Mouse (Mus musculus): ENCODE measurements at regions not wholly inside any gene's neighbourhood (a gene's known extent, or its start where the extent isn't known, plus 50 kb on each side); places are given as distances from the start of the nearest gene placed in this dataset.
A peak's percentile ranks its signal among the peaks of the same experiment; 100 is the strongest.

DNA sequence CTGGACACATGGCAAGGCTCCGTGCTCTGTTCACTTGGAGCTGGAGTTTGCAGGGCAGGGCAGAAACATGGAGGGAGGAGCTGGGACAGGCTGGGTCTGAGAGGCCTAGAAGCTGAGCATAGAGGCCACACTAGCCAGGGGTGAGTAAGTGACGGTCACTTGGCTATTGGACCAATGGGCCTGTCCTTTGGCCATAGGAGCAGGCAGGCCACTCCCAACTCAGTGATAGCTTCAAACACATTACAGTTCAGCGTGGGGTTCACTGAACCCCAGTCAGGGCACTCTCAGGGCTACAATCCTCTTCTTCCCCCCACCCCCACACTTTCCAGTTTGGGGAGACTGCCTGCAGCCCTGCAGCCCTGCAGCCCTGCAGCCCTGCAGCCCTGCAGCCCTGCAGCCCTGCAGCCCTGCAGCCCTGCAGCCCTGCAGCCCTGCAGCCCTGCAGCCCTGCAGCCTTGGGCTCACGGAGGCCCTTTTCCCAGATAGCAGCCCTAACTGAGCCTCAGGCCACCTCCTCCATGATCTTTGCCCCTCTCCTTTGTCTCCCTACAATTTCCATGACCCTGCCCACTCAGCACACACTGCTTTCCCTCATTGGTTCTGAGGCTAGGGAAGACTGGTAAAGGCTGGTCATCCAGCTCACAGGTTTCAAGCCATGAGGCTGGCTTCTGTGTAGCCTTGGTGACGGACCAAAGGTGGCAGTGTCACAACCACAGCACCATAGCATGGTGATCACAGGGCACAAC, 285.3 kb downstream of the Cdh26 start:
- DNase-seq = no peak

DNA sequence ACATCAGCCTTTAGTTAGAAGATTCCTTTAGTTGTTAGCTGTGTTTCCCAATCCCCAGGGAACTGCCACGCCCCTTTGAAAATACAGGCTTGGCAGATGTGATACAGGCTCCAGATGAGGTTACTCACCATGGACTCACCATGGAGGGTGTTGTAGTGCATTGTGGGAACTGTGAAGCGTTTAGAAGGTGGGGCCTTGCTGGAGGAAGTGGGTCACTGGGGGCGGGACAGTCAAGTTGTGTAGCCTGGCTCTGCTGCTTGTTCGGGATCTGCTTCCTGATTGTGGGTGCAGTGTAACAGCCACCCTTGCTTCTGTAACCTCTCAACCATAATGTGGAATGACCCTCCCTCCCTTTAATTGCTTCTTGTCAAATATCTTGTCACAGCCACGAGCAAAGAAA, 287.7 kb downstream of the Cdh26 start:
- no peak for DNase-seq

DNA sequence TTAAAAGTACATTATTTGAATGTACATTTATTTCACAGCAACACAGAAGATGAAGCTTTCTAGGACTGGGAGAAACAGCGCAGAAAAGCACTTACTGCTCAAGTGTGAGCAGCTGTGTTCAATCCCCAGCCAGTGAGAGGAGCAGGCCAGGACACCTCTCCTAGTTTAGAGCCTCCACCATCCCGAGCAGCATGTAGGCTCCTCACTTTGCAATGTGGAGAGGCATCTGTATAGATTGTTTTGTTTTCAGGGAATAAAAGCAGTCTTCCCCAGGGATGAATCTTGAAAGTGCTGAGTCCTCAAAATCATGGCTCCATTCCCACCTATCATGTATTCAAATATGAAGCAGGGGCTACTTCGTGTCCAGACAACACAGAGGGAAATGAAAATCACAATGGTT, 293.1 kb downstream of the Cdh26 start:
- DNase-seq = no peak

DNA sequence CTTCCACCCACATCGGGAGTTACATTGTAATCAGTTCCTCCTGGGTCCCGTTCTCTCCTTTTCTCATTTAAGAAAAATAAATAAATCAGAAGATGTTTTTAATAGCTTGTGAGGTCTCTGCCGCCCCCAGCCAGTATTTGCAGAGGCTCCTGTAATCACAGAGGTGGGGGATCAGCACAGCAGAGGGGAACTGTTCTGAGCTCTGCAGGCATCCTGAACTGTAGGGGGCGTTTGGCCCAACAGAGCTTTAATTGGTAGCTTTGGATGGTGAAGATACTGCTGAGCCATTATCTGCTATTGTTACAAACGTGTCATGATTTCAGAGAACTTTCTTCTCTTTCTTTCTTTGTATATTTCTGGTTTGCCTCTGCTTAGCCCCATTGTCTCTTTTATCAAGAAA, 293.9 kb downstream of the Cdh26 start:
- no peak for DNase-seq

DNA sequence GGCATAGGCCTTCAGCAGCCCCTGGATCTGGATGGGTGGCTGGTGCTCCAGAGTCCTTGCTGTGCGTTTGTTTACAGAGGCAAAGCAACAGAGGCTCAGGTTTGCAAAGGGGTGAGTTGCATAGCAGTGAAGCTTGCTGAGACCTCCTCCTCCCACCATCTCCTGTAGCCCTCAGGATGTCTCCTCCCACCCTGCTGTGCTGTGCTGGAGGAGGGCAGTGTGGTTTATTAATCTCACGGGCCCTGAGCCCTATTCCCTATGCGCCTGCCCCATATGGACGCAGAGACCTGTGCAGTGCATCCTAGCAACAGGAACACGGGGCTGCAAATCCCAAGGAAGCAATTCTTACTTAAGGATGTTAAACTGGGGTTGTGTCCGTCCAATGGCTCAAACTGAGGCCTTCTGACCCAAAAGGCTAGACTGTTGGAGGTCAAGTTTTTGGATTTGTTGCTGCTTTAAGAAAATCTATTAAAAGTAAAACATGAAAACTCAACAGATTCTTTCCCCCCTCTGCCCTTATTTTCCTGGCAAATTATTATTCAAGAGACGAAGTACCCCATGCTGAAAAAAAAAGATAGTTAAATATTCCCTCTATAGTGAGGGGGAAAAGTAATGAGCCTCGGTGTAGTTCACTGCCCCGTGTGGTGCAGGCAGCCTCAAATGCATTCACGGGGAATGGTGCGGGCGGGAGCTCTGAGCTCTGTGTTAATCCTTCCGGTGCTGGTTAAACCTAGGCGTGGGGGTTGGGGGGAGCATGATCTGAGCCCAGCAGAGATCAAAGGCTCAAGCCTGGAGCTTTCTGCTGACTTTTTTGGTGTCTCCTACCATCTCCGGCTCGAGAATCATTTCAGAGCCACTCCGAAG, 297.8 kb downstream of the Cdh26 start:
- peak in 1 of 2 experiments; percentile 5 for DNase-seq

DNA sequence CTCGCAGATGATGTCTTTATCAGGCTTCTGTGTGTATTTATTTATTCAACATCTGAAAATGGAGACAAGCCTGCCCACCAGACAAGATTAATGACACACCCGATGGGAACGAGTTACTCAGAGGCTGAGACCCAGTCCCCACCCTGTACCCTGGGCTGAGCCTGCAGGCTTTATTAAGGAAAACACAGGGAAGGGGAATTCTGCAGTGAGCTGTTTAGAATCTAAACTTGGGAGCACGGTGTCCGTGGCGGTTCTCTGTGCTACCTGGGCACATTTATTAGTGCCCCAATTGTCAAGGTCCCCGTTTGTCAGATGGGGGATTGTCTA, 298.4 kb downstream of the Cdh26 start:
- DNase-seq = no peak

DNA sequence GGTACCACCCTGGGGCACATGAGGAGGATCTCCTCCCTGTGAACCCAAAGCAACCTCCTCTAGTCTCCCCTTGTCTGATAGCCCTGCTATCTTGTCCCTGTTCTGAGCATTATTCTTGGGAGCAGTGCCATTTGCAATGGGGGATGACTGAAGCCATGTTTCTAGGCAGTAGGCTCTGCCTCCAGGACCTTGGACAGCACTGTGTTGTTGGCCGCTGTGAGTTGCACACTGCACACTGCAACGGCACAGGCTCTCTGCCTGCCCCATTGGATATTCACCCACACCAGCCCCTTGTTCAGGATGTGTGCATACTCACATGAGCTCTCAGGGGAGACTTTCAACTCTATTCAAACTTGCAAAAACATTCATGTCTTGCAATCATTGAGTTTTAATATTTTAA, 304.8 kb downstream of the Cdh26 start:
- no peak for DNase-seq

DNA sequence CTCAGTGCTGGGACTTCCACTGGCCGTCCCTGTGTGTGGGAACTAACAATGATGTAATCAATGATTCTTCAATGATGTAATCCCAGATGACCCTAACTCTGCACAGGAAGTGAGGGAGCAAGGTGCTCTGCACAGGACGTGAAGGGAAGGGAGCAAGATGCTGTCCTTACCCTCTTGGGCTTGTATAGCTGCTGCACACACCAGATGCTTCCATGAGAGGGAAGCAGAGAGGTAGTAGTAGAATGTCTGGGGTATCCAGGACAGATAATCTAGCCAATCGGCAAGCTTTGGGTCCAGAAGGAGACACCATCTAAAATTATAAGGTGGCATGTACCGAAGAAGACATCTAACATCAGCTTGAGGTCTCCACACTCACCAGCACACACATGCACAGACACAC, 314.3 kb downstream of the Cdh26 start:
- DNase-seq = no peak

DNA sequence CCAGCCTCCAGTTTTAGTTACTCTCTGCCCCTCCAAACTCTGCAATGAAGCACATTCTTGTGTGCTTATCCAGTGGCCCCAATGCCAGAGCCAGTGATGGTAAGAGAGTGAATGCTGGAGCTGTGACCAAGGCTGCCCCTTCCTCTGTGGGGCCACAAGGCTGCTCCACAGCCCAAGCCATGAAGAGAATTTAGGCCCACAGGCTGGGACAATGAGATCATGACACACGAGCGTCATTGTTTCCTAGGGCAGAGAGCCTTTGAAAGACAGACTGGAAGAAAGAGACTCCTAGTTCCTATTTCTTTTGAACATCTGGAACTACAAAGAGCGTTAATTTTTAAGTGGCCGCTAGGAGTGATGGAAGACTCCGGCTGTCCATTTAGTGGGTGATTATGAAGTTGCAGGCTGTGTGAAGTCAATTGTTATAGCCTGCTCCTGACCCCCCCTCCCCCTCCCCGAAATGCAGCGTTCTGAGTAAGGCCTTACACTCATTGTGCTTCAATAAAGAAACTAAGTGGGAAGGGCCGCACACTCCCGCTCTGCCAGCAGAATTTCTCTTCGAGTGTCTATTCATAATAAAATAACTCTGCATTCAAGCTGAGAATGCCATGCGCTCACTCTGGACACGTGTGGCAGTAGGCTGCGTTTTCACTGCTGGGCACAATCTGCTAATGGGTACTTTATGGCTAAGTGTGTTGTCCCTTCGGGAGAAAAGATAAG, 315.1 kb downstream of the Cdh26 start:
- DNase-seq = no peak

DNA sequence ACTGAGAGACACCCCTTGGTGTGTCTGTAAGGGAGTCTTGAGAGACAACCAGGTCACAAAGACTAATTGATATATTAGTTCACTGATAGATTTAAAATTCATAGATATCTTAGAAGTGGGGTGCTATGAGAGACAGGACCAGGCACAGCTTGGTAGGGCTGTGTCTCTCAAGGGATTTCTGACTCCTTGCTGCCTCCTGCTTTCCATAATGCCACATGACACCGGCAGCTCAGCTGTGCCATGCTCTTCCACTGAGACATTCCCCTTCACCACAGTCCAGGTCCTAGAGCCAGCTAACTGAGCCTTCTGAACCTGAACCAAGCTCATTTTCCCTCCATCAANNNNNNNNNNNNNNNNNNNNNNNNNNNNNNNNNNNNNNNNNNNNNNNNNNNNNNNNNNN, 320.9 kb downstream of the Cdh26 start:
- no peak for DNase-seq

DNA sequence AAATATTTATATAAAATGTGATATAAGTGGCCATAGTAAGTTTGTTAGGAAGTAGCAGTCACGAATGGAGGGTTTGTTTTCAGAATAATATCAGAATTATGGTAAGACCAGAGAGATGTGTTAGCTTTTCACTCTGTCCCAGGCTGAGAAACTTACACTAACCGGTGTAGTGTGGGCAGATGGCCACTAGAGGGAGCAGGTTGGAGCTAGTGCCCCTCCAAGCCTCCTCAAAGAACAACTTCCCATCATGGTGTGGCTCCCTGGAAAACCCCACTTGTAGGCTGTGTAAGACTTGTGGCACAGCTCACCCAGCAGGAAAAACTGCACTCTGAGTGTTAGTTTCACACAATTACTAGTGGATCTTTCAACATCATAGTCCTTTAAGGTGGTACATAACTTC, 328.0 kb downstream of the Cdh26 start:
- peak; percentile 58 for DNase-seq

DNA sequence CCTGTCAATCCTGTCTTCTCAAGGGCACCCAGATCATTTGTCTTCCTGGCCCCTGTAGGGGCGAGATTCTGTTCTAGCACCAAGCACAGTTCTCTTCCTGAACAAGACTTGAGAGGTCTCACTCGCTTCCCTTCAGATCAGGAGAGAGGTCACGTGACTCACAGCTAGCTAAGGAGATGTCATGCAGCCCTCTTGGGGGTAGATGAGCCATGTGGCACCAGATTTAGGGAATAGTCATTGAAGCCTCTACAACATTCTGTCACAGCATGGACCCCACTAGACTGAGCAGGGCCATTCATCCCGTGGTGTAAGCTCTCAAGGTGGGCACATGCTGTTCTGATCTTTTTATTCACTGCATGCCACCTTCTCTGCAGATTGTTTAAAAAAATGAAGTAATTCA, 338.2 kb downstream of the Cdh26 start:
- DNase-seq = no peak

DNA sequence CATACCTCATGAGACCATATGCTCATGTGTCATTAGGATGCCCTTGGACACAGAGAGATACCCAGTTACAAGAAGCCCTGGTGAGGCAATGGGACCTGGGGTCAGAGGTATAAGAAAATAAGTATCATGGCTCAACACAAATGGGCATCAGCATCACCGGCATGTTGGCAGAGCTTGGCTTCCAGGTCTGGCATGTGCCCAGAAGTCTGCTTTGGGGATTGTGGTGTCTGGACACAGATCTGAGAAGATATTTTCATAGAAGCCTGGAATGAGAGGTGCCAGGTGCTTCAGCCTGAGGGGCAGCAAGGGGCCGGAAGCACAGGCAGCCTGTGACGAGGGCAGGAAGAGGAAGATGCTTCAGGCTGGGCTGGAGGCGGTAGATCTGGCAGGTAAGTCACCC, 338.7 kb downstream of the Cdh26 start:
- DNase-seq = no peak

DNA sequence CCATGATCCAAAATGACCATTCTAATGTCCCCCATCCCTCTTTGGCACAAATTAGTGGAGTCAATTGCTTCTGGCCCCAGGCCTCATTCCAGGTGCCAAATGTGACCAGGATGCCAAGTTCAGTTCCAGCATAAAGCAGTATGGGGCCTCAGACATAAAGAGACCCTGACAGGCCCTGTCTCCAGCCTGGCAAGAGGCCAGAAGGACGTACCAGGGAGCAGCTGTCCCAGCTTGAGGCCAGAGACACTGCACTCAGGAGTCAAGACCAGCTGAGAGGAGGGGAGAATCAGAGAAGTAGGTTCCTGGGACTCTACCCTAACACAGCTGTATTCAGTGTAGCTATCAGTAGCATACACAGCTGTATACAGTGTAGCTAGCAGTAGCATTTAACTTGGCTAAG, 341.1 kb downstream of the Cdh26 start:
- DNase-seq = no peak

DNA sequence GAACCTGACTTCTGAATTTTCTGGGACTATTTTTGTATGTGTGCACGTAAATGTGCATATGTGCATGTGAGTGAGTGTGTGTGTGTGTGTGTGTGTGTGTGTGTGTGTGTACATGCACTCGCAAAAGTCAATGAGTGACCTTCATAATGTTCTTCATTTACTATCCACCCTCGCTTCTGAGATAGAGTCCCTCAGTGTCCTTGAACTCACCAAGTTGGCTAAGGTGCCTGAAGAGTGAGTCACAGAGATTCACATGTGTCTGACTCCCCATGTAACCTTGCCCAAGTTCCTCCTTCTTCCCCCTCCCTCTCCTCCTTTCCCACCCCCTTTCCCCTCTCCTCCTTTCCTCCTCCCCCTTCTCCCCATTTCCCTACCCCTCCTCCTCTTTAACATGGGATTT, 341.6 kb downstream of the Cdh26 start:
- no peak for DNase-seq

DNA sequence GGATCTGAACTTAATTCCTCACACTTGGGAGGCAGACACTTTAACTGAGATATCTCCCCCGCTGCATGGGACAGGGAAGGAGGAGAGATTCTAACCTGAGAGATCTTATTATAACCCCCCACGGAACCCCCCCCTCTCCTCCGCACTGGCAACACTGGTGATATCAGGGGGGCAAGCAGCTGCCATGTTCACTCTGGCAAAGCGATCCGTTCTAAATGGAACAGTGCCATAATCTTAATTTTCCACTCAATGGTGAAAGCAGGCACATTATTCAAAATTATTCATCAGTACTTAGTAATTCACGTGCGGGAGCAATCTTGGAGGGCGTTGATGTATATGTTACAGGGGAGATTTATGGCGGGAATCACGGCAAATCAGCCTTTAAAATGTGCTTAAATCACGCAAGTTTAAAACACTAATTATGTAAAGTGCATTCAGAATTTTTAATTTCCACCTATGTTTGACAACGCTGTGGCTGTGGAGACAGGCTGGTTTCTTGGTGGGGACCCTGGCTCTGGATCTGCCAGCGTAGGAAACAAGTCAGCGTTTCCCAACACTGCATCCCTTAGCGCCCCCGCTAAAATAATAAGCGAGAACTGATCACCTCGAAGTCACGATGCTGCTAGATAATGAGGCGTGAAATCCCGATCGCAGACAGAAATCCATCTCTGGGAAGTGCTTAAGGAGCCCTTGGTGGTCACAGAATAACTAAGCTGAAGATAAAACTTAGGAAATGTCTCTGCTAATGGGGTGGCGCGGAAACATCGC, 354.7 kb downstream of the Cdh26 start:
- no peak for DNase-seq

DNA sequence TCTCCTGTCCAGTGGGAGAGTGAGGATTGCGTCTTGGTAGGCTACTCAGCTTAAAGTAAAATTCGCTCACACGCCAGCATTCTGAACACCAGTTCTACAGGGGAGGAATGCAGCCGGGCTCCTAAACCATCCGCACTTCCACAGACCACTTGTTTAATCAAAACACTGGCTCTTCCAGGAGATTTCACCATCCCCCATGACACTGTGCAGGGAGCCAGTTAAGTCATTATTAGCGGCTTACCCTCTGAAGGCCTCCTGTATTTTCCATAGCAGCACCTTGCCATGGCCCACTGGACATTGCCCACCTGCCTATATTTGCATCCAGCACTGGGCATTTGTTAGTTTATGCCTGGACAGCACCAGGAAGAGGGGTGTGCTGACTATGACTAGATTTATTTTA, 355.5 kb downstream of the Cdh26 start:
- DNase-seq = no peak

DNA sequence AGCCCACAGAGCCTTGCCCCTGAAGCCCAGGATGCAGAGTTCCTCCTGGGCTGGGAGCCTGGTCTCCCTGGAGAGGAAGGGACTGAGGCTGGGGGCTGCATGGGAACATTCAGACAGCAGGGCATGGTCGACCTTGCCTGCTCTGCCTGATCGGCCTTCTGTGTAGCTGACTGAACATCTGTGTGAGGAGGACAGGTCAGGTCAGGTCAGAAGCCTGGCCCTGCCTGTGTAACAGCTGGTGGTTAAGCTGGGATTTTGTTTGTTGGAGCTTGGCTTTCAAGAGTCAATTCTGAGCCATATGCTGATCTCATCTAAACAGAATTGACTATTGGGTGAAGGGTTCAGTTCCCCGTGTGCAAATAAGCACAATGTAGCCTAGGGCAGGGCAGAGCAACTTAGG, 365.5 kb downstream of the Cdh26 start:
- DNase-seq = no peak

DNA sequence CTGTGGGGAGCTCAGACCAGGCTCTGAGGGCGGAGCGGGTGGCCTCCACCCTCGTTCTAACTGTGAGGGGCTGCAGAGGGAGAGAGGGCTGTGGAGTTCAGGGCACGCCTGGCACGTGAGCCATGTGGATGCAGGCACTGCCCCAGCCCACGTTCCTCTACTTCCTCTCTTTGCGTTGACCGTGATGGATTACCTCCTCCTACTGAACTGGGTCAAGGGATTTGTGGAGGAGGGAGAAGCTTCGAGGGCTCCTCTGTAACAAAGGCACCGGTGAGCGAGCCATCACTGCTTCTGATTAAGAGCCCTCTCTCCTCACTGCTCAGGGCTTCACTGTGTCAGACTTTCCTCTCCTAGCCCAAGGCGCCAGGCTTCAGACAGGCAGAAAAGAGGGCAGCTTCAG, 371.1 kb downstream of the Cdh26 start:
- no peak for DNase-seq

DNA sequence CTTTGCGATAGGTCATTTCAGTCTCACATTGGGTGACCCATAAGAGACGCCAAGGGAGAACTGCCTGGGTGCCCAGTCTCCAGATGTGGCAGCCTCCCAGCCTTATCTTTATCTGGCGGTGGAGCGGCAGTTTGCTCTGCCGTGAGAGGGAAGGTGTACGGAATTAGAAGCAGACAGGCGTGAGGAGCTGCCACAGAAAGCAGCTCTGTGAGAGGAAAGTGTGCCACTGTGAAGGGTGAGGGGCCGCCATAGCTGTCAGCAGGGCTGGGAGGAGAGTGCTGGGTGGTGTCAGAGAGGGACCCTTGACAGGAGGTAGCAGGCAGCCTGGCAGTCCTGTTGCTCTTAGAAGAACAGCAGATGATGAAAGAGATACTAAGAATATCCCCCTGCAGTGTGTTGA, 375.0 kb downstream of the Cdh26 start:
- no peak for DNase-seq

DNA sequence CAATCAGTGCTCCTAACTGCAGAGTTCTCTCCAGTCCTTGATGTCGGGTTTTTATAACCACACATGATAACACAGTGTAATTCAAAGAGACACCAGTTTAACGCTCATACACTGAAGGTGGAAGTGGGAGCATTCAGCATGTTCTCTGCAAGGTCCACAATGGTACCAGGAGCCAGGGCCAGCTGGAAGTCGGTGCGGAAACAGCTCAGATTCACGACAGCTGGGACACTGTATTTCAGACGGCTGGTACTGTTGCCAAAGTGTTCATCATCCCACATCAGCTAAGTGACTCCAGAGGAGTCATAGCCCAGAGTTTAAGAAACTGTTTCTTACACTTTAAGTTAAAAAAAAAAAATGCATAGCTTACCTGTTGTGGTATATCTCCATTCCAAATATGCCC, 391.2 kb downstream of the Cdh26 start:
- DNase-seq = no peak

DNA sequence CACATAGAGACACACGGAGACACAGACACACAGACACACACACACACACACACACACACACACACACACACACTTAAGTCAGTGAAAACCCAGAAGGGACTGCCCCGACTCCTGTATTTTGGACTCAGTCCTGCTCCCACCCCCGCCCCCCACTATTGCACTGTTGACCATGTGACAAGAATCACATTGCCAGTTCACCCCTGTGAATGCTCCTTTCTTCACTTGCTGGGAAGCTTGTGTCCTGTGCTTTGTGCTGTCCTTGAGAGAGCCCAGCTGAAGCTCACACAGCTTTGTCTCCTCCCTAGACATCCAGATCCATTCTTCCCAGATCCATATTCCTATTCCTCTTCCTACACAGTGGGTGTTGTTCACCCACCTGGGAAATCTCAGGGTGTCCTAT, 400.0 kb downstream of the Cdh26 start:
- no peak for DNase-seq

DNA sequence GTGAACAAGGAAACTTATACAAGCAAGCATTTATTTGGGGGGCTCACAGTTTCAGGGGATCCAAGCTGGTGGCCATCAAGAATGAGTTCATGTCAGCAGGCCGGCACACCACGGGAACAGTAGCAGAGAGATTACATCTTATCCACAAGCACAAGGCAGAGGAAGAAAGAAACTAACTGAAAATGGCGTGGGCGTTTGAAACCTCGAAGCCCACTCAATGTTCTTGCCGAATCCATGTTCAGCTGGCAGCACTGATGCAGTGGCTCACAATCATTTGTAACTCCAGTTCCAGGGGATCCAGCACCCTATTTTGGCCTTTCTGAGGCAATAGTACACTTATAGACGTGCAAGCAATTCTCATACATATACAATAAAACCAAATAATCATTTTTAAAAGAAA, 404.7 kb downstream of the Cdh26 start:
- no peak for DNase-seq

Measured in layer of hippocampus, postnatal 36 days (tissue).